Mouse (Mus musculus): ENCODE data around the gene Ppm1n. TPM values are rescaled to one million over a fixed set of nuclear protein-coding genes. Genes with fewer than 3 reads are reported as not detected.

The Ppm1n gene
- total and polyA plus RNA-seq, 3 experiments, result 0.09 TPM; not detected in 2

DNA sequence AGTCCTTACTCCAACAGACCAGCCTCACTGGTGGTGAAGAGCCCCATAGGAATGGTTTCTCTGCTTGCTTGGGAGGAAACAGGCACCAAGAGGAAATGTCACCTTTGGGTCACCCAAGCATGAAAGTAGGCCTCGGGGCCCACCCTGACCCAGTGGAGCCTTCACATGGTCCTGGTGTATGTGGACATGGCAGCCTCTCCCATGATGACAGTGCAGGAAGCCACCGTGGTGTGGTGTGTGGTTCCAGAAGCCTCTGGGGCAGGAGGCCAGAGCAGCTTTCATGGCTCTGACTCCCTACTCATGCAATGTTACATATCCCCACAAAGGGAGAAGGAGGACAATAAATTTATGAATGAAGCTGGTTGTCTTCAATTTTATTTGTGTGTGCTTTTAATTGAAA lies 32.4 kb downstream of the Ppm1n start:
- no peak for DNase-seq

- DNase-seq, result no peak
These were observed 33.0 kb downstream of the Ppm1n start for GRCm38 (mm10) chr7:19246855-19247254.

DNA sequence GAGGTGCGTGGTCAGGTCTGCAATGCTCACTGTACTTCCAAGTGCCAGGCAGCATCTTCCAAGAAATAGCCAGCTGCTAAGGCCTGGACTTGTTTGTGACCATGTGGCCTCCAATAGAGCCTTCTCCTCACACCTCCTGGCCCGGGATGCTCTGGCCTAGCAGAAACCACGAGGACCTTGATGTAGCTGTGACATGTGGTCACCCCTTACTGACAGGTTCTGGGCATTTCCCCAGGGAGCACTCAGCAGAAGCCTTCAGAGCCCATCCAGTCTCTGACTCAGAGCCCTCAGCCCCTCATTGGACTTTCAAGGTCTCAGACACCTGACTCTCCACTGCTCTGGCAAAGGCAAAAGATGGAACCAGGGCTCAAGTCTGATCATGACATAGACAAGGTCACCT lies 34.8 kb downstream of the Ppm1n start:
- peak; percentile 63 for DNase-seq

DNA sequence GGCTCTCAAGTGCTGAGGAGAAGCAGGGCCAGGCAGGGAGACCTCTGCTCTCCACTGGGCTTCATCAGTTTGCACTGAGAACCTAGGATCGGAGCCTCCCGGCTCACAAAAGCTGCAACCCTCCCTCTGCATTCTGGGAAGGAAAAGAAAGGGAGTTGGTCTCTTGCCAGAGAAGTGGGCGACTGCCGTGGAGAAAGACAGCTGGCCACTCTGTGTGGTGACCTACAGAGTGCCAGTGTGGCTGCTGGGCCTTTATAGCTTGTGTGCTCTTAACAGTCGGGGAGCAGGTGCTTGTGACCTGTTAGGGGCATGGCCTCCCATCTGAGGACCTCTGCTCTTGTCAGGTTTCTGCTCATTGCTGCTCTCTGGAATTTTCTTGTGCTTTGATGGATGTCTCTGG lies 36.0 kb downstream of the Ppm1n start:
- no peak for DNase-seq

DNA sequence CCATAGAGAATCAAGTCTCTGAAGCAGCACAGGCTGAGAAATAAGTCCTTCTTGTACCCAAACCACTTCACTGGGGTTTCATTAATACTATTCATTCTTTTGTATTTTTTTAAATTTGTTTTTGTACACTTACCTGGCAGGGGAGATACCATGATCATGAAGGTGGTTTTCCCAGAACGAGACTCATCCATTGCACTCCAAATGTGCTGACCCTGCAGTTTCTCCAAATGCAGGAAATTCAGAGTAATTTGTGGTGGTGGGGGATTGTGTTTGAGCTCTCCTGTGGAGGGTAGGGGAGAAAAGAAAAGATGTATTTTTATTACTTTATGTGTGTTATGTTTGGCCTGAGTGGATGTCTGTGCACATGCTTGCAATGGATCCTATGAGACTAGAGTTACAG lies 37.9 kb downstream of the Ppm1n start:
- DNase-seq, result no peak

- no peak for DNase-seq
These were observed 38.9 kb downstream of the Ppm1n start for GRCm38 (mm10) chr7:19240905-19241463.

GRCm38 (mm10) chr7:19239986-19240385 lies 39.9 kb downstream of the Ppm1n start:
- no peak for DNase-seq

DNA sequence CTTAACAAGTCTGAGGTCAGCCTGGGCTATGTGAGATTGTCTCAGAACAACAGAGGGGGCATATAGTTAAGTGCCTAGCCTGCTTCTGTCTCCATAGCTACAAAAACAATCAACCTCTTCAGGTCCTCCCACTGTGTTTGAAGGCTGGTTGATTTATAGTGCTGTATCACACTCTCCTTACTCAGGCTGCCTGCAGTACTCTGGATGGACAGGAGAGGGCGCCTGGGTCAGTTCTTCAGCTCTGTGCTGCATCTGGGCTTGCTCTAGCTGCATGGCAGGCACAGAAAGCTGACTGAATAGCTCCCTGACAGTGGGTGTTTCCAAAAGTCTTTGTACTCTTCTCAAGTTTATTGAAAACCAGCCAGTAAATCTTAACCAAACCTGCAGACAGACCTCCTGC lies 40.4 kb downstream of the Ppm1n start:
- DNase-seq, result peak; percentile 89

GRCm38 (mm10) chr7:19238344-19238743 lies 41.5 kb downstream of the Ppm1n start:
- no peak for DNase-seq

DNA sequence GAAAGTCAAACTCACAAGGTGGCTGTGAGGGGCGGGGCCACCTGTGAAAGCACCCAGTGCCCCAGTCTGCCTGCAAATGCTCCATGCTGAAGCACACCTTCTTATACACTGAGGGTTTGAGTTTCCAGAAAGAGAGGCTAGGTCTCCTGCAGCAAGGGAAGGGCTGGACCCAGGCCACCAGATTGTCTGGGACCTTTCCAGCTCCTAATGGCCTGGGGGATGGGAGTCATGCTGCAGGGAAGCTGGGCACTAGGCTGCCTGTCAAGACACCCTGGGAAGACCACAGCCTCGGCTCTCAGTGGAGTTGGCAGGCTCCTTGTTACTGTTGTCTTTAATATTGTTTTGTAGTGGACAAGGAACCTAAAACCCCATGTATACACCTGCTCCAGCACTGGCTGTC lies 43.5 kb downstream of the Ppm1n start:
- DNase-seq, result no peak

DNA sequence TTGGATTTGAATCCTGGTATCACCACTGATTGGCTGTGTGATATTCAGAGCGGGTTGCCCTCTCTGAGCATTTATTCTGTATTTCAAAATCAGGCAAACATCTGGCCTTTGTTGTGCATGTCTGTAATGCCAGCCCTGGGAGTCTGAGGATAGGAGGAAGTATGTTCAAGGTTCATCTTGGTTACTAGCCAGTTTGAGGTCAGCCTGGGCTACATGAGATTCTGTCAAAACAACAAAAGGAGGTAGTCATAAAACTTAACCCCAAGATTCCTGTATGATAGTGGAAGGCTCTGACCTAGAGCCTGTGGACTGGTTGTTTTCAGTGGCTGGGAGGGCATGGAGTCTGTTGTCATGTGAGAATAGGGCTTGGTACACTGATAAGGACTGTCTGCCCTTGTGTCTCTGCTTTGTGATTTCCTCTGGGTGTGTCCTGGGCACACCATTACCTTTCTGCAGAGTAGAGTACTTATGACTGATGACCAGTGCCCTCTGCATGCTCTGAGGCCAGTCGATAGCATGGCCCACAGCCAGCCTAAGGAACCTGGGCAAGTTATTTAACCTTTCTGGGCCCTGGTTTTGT lies 44.7 kb downstream of the Ppm1n start:
- DNase-seq, result no peak

DNA sequence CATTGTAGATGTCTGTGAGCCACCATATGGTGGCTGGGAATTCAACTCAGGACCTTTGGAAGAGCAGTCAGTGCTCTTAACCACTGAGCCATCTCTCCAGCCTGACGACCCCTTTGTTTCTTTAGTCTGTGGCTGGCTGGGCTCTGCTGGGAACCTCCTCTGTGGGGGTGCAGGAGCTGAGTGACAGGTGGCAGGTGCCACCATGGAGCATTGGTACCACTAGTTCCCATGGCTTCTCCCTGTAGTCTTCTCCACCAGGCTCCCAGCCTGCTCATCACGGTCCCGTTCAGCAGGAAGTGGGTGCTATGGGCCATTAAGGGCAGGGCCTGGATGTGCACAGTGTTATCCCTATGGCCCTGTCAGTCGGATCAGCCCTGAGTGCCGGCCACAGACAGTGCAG lies 45.2 kb downstream of the Ppm1n start:
- DNase-seq, result no peak

- no peak for DNase-seq
These were observed 48.0 kb downstream of the Ppm1n start for GRCm38 (mm10) chr7:19231849-19232248.

GRCm38 (mm10) chr7:19230899-19231298 lies 49.0 kb downstream of the Ppm1n start:
- no peak for DNase-seq

DNA sequence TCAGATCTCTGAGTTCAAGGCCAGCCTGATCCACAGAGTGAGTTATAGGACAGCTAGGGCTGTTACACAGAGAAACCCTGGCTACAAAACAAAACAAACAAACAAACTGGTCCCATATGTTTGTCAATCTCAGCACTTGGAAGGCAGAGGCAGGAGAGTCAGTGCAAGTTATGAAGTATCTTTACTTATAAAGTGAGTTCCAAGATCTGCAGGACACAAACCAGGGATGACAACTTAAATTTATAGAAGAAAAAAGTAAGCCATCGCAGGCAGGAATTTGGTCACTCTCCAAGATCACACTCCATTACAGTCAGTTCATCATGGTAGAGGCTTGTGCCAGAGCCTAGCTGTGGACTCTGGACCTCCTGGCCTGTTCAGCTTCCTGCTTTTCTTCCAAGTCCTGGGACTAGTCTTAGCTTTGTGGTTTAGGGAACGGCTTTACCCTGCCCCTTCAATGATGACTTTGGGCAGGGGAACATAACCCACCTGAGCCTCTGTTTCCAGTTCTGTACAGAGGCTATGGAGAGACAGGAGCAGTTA lies 49.8 kb downstream of the Ppm1n start:
- DNase-seq, result no peak

DNA sequence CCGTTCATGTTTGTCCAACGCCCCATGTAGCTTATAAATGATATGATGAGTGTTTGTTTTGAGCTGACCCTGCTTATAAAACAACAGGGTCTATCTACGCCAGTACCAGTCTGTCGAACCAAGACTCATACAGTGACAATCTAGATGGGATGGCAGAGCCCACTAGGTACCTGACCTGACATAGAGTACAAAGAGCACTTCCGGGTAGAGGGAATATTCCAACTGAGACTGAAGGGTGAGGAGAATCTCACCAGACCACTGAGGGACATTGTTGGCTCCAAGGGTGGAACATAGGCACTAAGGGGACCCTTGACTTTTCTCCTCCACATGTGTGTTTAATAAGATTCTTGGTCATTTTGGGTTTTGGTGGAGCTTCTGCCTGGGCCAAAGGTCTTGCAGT lies 50.5 kb downstream of the Ppm1n start:
- DNase-seq, result no peak

DNA sequence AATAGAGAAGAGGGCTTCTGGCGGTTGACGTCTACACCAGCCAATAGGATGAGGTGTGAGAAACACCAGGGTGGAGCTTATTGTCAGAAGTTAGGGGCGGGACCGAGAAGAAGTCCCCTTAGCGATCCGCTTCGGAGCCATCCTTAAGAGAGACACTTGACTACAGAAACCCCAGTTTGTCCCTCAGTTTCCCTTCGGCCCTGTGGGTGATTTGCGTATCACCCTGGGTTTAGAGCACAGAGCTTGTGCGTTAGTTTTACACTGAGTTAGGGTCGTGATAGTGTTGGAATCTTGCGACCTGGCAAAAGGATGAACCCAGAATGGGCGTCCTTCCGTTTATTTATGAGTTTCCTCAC lies 51.1 kb downstream of the Ppm1n start:
- no peak for DNase-seq

- peak; percentile 99 for DNase-seq
These were observed 51.7 kb downstream of the Ppm1n start, which contains the start of gene Opa3 for GRCm38 (mm10) chr7:19227883-19228792. Gene Opa3 (plus strand): TSS chr7:19228334.

DNA sequence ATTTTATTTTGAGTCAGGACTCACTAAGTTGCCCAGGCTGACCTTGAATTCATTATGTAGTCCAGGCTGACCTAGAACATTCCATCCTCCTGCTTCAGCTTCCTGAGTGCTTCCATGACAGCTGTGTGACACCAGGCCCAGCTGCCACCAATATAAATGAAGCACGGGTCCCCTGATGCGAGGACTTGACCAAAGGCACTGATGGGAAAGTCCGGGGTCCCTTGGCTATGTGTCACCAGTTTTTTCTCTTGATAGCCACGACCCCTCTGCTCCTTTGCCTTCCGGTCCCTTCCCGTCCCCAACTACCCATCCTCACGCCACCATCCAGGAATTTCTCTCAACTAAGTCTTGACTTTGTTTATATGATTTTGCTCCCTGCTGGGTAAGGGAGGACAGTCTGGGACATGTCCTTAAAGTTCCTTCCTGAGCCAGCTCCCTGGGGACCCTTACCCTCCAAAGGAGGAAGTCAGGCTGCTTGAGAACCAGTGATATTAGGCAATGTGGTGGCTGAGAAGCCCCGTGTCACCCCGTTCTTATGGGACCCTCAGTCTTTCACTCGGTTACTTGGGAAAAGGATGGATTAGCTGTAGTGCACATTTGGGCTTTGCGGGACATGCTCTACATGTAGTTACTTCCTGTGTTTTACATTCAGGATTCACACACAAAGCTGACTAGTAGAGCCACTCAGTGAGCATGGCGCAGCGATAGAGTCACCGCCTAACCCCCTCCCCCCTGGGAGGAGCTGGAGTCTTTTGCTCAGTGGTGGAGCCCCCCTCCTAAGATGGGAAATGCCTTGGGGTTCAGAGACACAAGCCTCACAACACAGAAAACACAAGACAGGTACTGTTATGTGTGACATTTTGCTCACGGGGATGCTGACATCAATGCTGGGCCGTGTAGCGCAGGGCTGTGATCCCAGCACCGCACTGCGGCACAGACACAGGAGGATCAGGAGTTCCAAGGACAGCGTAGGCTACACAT lies 52.8 kb downstream of the Ppm1n start:
- DNase-seq, result peak; percentile 68

All from adrenal gland, adult 2 months (tissue).